ENCODE assay signal across 37 mouse cellular contexts in the genomic region with DNA sequence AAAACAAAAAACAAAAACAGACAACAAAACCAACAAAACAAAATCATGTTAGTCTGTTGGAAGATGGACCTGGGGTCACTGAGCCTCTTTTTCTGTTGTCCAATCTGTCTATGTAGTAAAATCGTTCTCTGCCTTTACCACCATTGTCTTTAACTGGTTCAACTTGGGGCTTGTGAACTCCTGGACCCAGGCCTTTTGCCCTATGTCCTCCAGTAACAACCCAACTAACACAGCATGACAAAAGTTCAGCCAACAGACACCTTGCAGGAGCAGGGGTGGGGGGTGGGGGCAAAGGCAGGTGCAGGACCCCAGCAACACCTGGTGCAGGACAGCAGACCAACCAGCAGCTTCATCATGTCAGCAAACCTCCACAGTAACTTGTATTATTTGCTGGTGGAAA. TPM values are rescaled to one million over a fixed set of nuclear protein-coding genes. Genes with fewer than 3 reads are reported as not detected.
A peak's percentile ranks its signal among the peaks of the same experiment; 100 is the strongest.
DNase-seq lines count a peak whose midpoint lies in the region; ATAC-seq and TF ChIP-seq lines count a peak whose summit lies in the region.
"Had no signal": no experiment of that assay in that cellular context is flagged by ENCODE, and none has a peak within 500 bp of the region (broad histone marks: within the 10 kb centered on the region; RNA-seq: fewer than 3 reads in every experiment).

No protein-coding gene starts in this region.

- no peaks in the 10 kb centered on the region for H3K9me3 ChIP-seq in lung, embryonic 16.5 days (ENCODE audit: control insufficient read depth, low read length)
- no peaks in the 10 kb centered on the region for H3K9me3 ChIP-seq in embryonic facial prominence, embryonic 14.5 days (ENCODE audit: control insufficient read depth, low read length)
- no peaks in the 10 kb centered on the region for H3K9me3 ChIP-seq in forebrain, embryonic 12.5 days
- H3K9me3 ChIP-seq: embryonic facial prominence, embryonic 12.5 days; forebrain, embryonic 10.5 days; hindbrain, embryonic 10.5 days; hindbrain, embryonic 15.5 days; limb, embryonic 13.5 days; neural tube, embryonic 15.5 days had no signal

- H3K79me2 ChIP-seq in macrophage (ENCODE audit: inconsistent target), result no peaks in the 10 kb centered on the region

- peak; percentile 50 for DNase-seq in kidney, adult 9 months
- DNase-seq in kidney, adult 18-20 months, result no peak
- no peak for DNase-seq in lung, adult 2 months
- no peak for DNase-seq in embryonic facial prominence, embryonic 14.5 days (ENCODE audit: low spot score)
- DNase-seq: cerebellum, adult 8-10 months; cerebellum, postnatal 25 days; forebrain, postnatal 0 days; gastrocnemius, postnatal 14 days; heart, postnatal 14 days; kidney, postnatal 4 days; lung, embryonic 14.5 days; midbrain, embryonic 14.5 days; right cerebral cortex, adult 18-20 months; spleen, adult 18-20 months; thymus, postnatal 14 days had no signal

- TF ChIP-seq CTCF in lung, adult 2 months (IDR thresholded peaks at IDR 0.05; ENCODE audit: insufficient read depth, low read length), result no peak

- H3K27ac ChIP-seq in lung, embryonic 16.5 days (ENCODE audit: low read length), result peak overlapping the region; percentile 62
- H3K27ac ChIP-seq in embryonic facial prominence, embryonic 14.5 days (replicated peaks; ENCODE audit: low read depth, low read length), result 0 out of 2 replicates have a peak overlapping the region, but pooled peaks have one; percentile 39
- H3K27ac ChIP-seq in macrophage, result 0 out of 2 replicates have a peak overlapping the region, but pooled peaks have one; percentile 7
- no peak overlapping the region for H3K27ac ChIP-seq in forebrain, embryonic 12.5 days
- H3K27ac ChIP-seq: embryonic facial prominence, embryonic 12.5 days; forebrain, embryonic 10.5 days; hindbrain, embryonic 10.5 days; hindbrain, embryonic 15.5 days; kidney, postnatal 0 days; limb, embryonic 13.5 days; neural tube, embryonic 15.5 days had no signal

- no peaks in the 10 kb centered on the region for H3K36me3 ChIP-seq in lung, embryonic 16.5 days (ENCODE audit: control insufficient read depth, insufficient read depth, low read length)
- H3K36me3 ChIP-seq in embryonic facial prominence, embryonic 14.5 days (ENCODE audit: control insufficient read depth, insufficient read depth, low read length), result no peaks in the 10 kb centered on the region
- H3K36me3 ChIP-seq in macrophage (ENCODE audit: inconsistent target), result no peaks in the 10 kb centered on the region
- no peaks in the 10 kb centered on the region for H3K36me3 ChIP-seq in forebrain, embryonic 12.5 days (replicated peaks)
- H3K36me3 ChIP-seq: hindbrain, embryonic 15.5 days; limb, embryonic 13.5 days; neural tube, embryonic 15.5 days had no signal

- H3K4me2 ChIP-seq in lung, embryonic 16.5 days (ENCODE audit: low read depth, low read length), result no peak overlapping the region
- H3K4me2 ChIP-seq in embryonic facial prominence, embryonic 14.5 days (ENCODE audit: low read depth, low read length), result no peak overlapping the region
- H3K4me2 ChIP-seq in forebrain, embryonic 12.5 days, result no peak overlapping the region
- H3K4me2 ChIP-seq: embryonic facial prominence, embryonic 12.5 days; hindbrain, embryonic 15.5 days; limb, embryonic 13.5 days; lung, embryonic 14.5 days; neural tube, embryonic 15.5 days had no signal

- H3K27me3 ChIP-seq in lung, embryonic 16.5 days (ENCODE audit: control insufficient read depth, insufficient read depth, low read depth, low read length), result no peaks in the 10 kb centered on the region
- H3K27me3 ChIP-seq in embryonic facial prominence, embryonic 14.5 days (replicated peaks; ENCODE audit: control insufficient read depth, insufficient read depth, low read length), result no peaks in the 10 kb centered on the region
- H3K27me3 ChIP-seq in forebrain, embryonic 12.5 days, result no peaks in the 10 kb centered on the region
- H3K27me3 ChIP-seq: embryonic facial prominence, embryonic 12.5 days; hindbrain, embryonic 15.5 days; limb, embryonic 13.5 days; neural tube, embryonic 15.5 days had no signal

- no peak overlapping the region for H3K4me3 ChIP-seq in lung, embryonic 16.5 days (ENCODE audit: low read length)
- H3K4me3 ChIP-seq in lung, adult 2 months (replicated peaks; ENCODE audit: extremely low read depth, low read depth, low read length), result no peak overlapping the region
- H3K4me3 ChIP-seq in embryonic facial prominence, embryonic 14.5 days (ENCODE audit: low read depth, low read length), result no peak overlapping the region
- H3K4me3 ChIP-seq in macrophage (ENCODE audit: inconsistent target), result no peak overlapping the region
- no peak overlapping the region for H3K4me3 ChIP-seq in forebrain, embryonic 12.5 days (replicated peaks)
- H3K4me3 ChIP-seq: embryonic facial prominence, embryonic 12.5 days; forebrain, embryonic 10.5 days; hindbrain, embryonic 10.5 days; hindbrain, embryonic 15.5 days; limb, embryonic 13.5 days; neural tube, embryonic 15.5 days had no signal

- H3K9ac ChIP-seq in lung, embryonic 16.5 days (ENCODE audit: low read length), result no peak overlapping the region
- no peak overlapping the region for H3K9ac ChIP-seq in embryonic facial prominence, embryonic 14.5 days (ENCODE audit: low read depth, low read length)
- H3K9ac ChIP-seq in forebrain, embryonic 12.5 days, result no peak overlapping the region
- H3K9ac ChIP-seq: embryonic facial prominence, embryonic 12.5 days; forebrain, postnatal 0 days; hindbrain, embryonic 15.5 days; limb, embryonic 13.5 days; lung, embryonic 14.5 days; neural tube, embryonic 15.5 days had no signal

- TF ChIP-seq POLR2A in lung, adult 2 months (IDR thresholded peaks at IDR 0.05; ENCODE audit: borderline replicate concordance, extremely low read depth, low read depth, low read length), result no peak

- no peak for ATAC-seq in lung, embryonic 16.5 days (ENCODE audit: low read depth)
- no peak for ATAC-seq in embryonic facial prominence, embryonic 14.5 days (ENCODE audit: low read depth)
- ATAC-seq in forebrain, embryonic 12.5 days (ENCODE audit: low FRiP score), result no peak
- ATAC-seq: CD4-positive, CD25-positive, alpha-beta regulatory T cell, adult 4 months; forebrain, postnatal 0 days; inflammation-experienced regulatory T-cells, adult 6 months had no signal

- H3K4me1 ChIP-seq in lung, embryonic 16.5 days (replicated peaks; ENCODE audit: control insufficient read depth, insufficient read depth, low read length), result peaks cover 21% of the 10 kb centered on the region
- H3K4me1 ChIP-seq in lung, adult 2 months (ENCODE audit: control insufficient read depth, insufficient read depth, low read length), result peaks cover 15% of the 10 kb centered on the region
- no peaks in the 10 kb centered on the region for H3K4me1 ChIP-seq in embryonic facial prominence, embryonic 14.5 days (ENCODE audit: control insufficient read depth, insufficient read depth, low read length)
- H3K4me1 ChIP-seq in forebrain, embryonic 12.5 days, result no peaks in the 10 kb centered on the region
- H3K4me1 ChIP-seq: hindbrain, embryonic 10.5 days; hindbrain, embryonic 15.5 days; neural tube, embryonic 15.5 days had no signal

- 91% methylated on average over 1 of the region's 1 CpGs for WGBS in lung, embryonic 16.5 days
- 77% methylated on average over 1 of the region's 1 CpGs for WGBS in lung, adult 2 months
- 77% methylated on average over 1 of the region's 1 CpGs for WGBS in embryonic facial prominence, embryonic 14.5 days
- WGBS in macrophage (ENCODE audit: missing documents), result 100% methylated on average over 1 of the region's 1 CpGs
- 80% methylated on average over 1 of the region's 1 CpGs for WGBS in forebrain, embryonic 12.5 days

RNA-seq across cellular contexts. Expression of gene Mettl7a3, which starts 14.8 kb away (rescaled TPM):
- polyA plus RNA-seq in lung, embryonic 16.5 days (2015; fragmentation: Nextera tagmentation; extraction: Ambion mirVana), result not detected in 2 replicates
- polyA plus RNA-seq in lung, adult 2 months (2012; rRNA removed), result 0.80 and 1.1 TPM in 2 replicates
- polyA plus RNA-seq in embryonic facial prominence, embryonic 14.5 days (2014; fragmentation: Nextera tagmentation; extraction: Ambion mirVana), result 0.43 and 0.50 TPM in 2 replicates
- not detected for total RNA-seq in macrophage (2018; cell fraction: chromatin; rRNA removed)
- total RNA-seq in macrophage (2018; cell fraction: cytosol; rRNA removed), result under 1 TPM in 1 of 26 experiments, not detected in 25; 0.08 TPM
- total RNA-seq in macrophage (2018; cell fraction: nucleus; rRNA removed), result not detected
- not detected in 3 replicates for polyA plus RNA-seq in macrophage (2018)
- polyA plus RNA-seq in forebrain, embryonic 12.5 days (2016; fragmentation: Nextera tagmentation; extraction: Ambion mirVana), result not detected in 2 replicates
- total RNA-seq: forebrain, postnatal 0 days; granulocyte monocyte progenitor cell, adult 5-6 weeks; heart, postnatal 14 days had no signal
- polyA plus RNA-seq: forebrain, embryonic 10.5 days; forebrain, postnatal 0 days; heart, embryonic 14.5 days; hindbrain, embryonic 10.5 days; inflammation-experienced regulatory T-cells, adult 6 months; lung, embryonic 14.5 days; midbrain, embryonic 14.5 days; stomach, embryonic 16.5 days had no signal

RNA-seq across cellular contexts. Expression of gene Mettl7a1, which starts 15.9 kb away (rescaled TPM):
- 14.6 and 19.2 TPM in 2 replicates for polyA plus RNA-seq in lung, embryonic 16.5 days (2015; fragmentation: Nextera tagmentation; extraction: Ambion mirVana)
- polyA plus RNA-seq in lung, adult 2 months (2012; rRNA removed), result 448 and 506 TPM in 2 replicates
- polyA plus RNA-seq in embryonic facial prominence, embryonic 14.5 days (2014; fragmentation: Nextera tagmentation; extraction: Ambion mirVana), result 3.4 TPM in 2 replicates
- total RNA-seq in macrophage (2018; cell fraction: chromatin; rRNA removed), result 10 to 100 TPM in 3 of 26 experiments, 1 to 10 TPM in 23; 1.1 to 10.9 (median 3.7) TPM
- total RNA-seq in macrophage (2018; cell fraction: cytosol; rRNA removed), result 10 to 100 TPM; 21.7 to 49.7 (median 31.6) TPM
- total RNA-seq in macrophage (2018; cell fraction: nucleus; rRNA removed), result 10 to 100 TPM in 25 of 26 experiments, 1 to 10 TPM in 1; 5.9 to 34.7 (median 25.5) TPM
- 33.7 to 43.2 TPM (median 39.2 TPM) in 3 replicates for polyA plus RNA-seq in macrophage (2018)
- 3.8 and 4.4 TPM in 2 replicates for polyA plus RNA-seq in forebrain, embryonic 12.5 days (2016; fragmentation: Nextera tagmentation; extraction: Ambion mirVana)

RNA-seq across cellular contexts. Expression of gene Methig1, which starts 33.1 kb away (rescaled TPM):
- 0.16 and 0.29 TPM in 2 replicates for polyA plus RNA-seq in lung, embryonic 16.5 days (2015; fragmentation: Nextera tagmentation; extraction: Ambion mirVana)
- polyA plus RNA-seq in lung, adult 2 months (2012; rRNA removed), result 0.11 TPM in 1 of 2 replicates, not detected in the other
- 0.34 TPM in 1 of 2 replicates, not detected in the other for polyA plus RNA-seq in embryonic facial prominence, embryonic 14.5 days (2014; fragmentation: Nextera tagmentation; extraction: Ambion mirVana)
- total RNA-seq in macrophage (2018; cell fraction: chromatin; rRNA removed), result not detected
- not detected for total RNA-seq in macrophage (2018; cell fraction: cytosol; rRNA removed)
- not detected for total RNA-seq in macrophage (2018; cell fraction: nucleus; rRNA removed)
- not detected in 3 replicates for polyA plus RNA-seq in macrophage (2018)
- polyA plus RNA-seq in forebrain, embryonic 12.5 days (2016; fragmentation: Nextera tagmentation; extraction: Ambion mirVana), result 0.18 TPM in 1 of 2 replicates, not detected in the other
- total RNA-seq: forebrain, postnatal 0 days; gastrocnemius, postnatal 14 days; granulocyte monocyte progenitor cell, adult 5-6 weeks; heart, postnatal 14 days; layer of hippocampus, adult 8-10 months; layer of hippocampus, postnatal 25 days; left cerebral cortex, postnatal 36 days had no signal
- polyA plus RNA-seq: adrenal gland, adult 2 months; CD4-positive, CD25-positive, alpha-beta regulatory T cell, adult 4 months; forebrain, embryonic 10.5 days; forebrain, postnatal 0 days; heart, embryonic 14.5 days; hindbrain, embryonic 15.5 days; lung, embryonic 14.5 days; midbrain, embryonic 14.5 days; urinary bladder, adult 2 months had no signal

RNA-seq across cellular contexts. Expression of gene Mettl7a2, which starts 33.1 kb away (rescaled TPM):
- polyA plus RNA-seq in lung, embryonic 16.5 days (2015; fragmentation: Nextera tagmentation; extraction: Ambion mirVana), result not detected in 2 replicates
- 0.10 TPM in 1 of 2 replicates, not detected in the other for polyA plus RNA-seq in lung, adult 2 months (2012; rRNA removed)
- not detected in 2 replicates for polyA plus RNA-seq in embryonic facial prominence, embryonic 14.5 days (2014; fragmentation: Nextera tagmentation; extraction: Ambion mirVana)
- total RNA-seq in macrophage (2018; cell fraction: chromatin; rRNA removed), result not detected
- under 1 TPM in 3 of 26 experiments, not detected in 23; 0.07 to 0.14 (median 0.09) TPM for total RNA-seq in macrophage (2018; cell fraction: cytosol; rRNA removed)
- under 1 TPM in 1 of 26 experiments, not detected in 25; 0.55 TPM for total RNA-seq in macrophage (2018; cell fraction: nucleus; rRNA removed)
- not detected in 3 replicates for polyA plus RNA-seq in macrophage (2018)
- not detected in 2 replicates for polyA plus RNA-seq in forebrain, embryonic 12.5 days (2016; fragmentation: Nextera tagmentation; extraction: Ambion mirVana)
- total RNA-seq: forebrain, postnatal 0 days; granulocyte monocyte progenitor cell, adult 5-6 weeks had no signal
- polyA plus RNA-seq: adrenal gland, adult 2 months; CD4-positive, CD25-positive, alpha-beta regulatory T cell, adult 4 months; embryonic facial prominence, embryonic 12.5 days; forebrain, embryonic 10.5 days; forebrain, postnatal 0 days; heart, embryonic 14.5 days; hindbrain, embryonic 10.5 days; hindbrain, embryonic 15.5 days; inflammation-experienced regulatory T-cells, adult 6 months; lung, embryonic 14.5 days; midbrain, embryonic 14.5 days; neural tube, embryonic 15.5 days; stomach, embryonic 16.5 days; urinary bladder, adult 2 months had no signal

RNA-seq across cellular contexts. Expression of gene Tmprss12, which starts 39.2 kb away (rescaled TPM):
- not detected in 2 replicates for polyA plus RNA-seq in lung, embryonic 16.5 days (2015; fragmentation: Nextera tagmentation; extraction: Ambion mirVana)
- polyA plus RNA-seq in lung, adult 2 months (2012; rRNA removed), result not detected in 2 replicates
- not detected in 2 replicates for polyA plus RNA-seq in embryonic facial prominence, embryonic 14.5 days (2014; fragmentation: Nextera tagmentation; extraction: Ambion mirVana)
- total RNA-seq in macrophage (2018; cell fraction: chromatin; rRNA removed), result not detected
- total RNA-seq in macrophage (2018; cell fraction: cytosol; rRNA removed), result not detected
- total RNA-seq in macrophage (2018; cell fraction: nucleus; rRNA removed), result 1 to 10 TPM in 1 of 26 experiments, not detected in 25; 1.2 TPM
- polyA plus RNA-seq in macrophage (2018), result not detected in 3 replicates
- polyA plus RNA-seq in forebrain, embryonic 12.5 days (2016; fragmentation: Nextera tagmentation; extraction: Ambion mirVana), result not detected in 2 replicates
- total RNA-seq: adrenal gland, adult 2 months; adrenal gland, postnatal 4 days; forebrain, postnatal 0 days; gastrocnemius, postnatal 14 days; granulocyte monocyte progenitor cell, adult 5-6 weeks; heart, postnatal 14 days; layer of hippocampus, adult 8-10 months; layer of hippocampus, postnatal 25 days; left cerebral cortex, adult 8-10 months; left cerebral cortex, postnatal 36 days had no signal
- polyA plus RNA-seq: adrenal gland, adult 2 months; CD4-positive, CD25-positive, alpha-beta regulatory T cell, adult 4 months; embryonic facial prominence, embryonic 12.5 days; forebrain, embryonic 10.5 days; forebrain, postnatal 0 days; heart, embryonic 14.5 days; hindbrain, embryonic 10.5 days; hindbrain, embryonic 15.5 days; inflammation-experienced regulatory T-cells, adult 6 months; kidney, postnatal 0 days; limb, embryonic 13.5 days; lung, embryonic 14.5 days; midbrain, embryonic 14.5 days; neural tube, embryonic 15.5 days; urinary bladder, adult 2 months had no signal

Comparison
In these comparisons a context has a peak if more than half of its experiments do, and no peak if none do; other contexts are left out.
1. RNA of gene Mettl7a1, which starts 15.9 kb away (polyA plus RNA-seq): 448 to 506 TPM in lung, adult 2 months; 33.7 to 43.2 TPM in macrophage, 14.6 to 19.2 TPM in lung, embryonic 16.5 days, 3.8 to 4.4 TPM in forebrain, embryonic 12.5 days and 3.4 TPM in embryonic facial prominence, embryonic 14.5 days; every median in the first group is over 10 times any median in the second.